Mouse (Mus musculus): ENCODE measurements at regions not wholly inside any gene's neighbourhood (a gene's known extent, or its start where the extent isn't known, plus 50 kb on each side); places are given as distances from the start of the nearest gene placed in this dataset.

DNA sequence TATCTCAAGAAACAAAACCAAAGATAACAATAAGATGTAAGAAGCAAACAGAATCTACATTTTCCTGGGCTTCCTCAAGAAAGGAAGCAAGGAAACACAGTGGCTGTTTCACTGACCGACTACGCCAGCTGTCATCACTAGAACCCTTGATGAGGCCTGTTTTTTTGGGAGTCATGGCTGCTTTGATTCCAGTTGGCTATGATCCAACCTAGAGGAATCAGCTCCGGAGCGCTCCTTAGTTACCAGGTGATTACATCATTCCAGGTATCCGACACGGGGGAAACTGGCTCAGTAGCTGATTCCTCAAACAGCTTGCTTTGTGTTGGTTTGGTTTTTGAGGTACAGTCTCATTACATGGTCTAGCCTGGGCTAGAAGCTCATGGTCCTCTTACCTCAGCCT lies 84.1 kb upstream of the Galnt15 start:
- no peak for DNase-seq (ENCODE audit: low spot score)

DNA sequence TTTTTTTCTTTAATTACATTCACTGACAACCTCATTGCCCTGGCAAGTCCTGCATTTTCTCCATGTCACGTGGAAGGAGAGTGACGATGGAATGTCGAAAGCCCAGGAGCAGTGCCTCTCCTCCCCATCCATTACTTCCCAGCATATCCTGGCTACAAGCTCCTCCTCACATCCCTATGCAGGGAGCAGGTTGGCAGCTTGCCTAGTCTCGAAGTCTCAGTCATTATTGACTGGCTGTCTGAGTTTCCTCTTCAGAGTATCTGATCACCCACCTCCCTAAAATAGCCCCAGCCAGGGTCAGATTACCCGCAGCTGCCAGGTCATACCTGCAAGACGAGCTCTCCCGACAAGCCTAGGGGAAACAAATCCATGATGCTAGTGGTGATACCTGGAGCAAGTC lies 83.7 kb upstream of the Galnt15 start:
- DNase-seq (ENCODE audit: low spot score): peak; percentile 62

- DNase-seq (ENCODE audit: low spot score): no peak
Measured at GRCm38 (mm10) chr14:31946032-31946431, 82.8 kb upstream of the Galnt15 start.

GRCm38 (mm10) chr14:31947246-31947645 lies 81.5 kb upstream of the Galnt15 start:
- DNase-seq (ENCODE audit: low spot score): no peak

- DNase-seq (ENCODE audit: low spot score): no peak
Measured at GRCm38 (mm10) chr14:31951894-31952293, 76.9 kb upstream of the Galnt15 start.

DNA sequence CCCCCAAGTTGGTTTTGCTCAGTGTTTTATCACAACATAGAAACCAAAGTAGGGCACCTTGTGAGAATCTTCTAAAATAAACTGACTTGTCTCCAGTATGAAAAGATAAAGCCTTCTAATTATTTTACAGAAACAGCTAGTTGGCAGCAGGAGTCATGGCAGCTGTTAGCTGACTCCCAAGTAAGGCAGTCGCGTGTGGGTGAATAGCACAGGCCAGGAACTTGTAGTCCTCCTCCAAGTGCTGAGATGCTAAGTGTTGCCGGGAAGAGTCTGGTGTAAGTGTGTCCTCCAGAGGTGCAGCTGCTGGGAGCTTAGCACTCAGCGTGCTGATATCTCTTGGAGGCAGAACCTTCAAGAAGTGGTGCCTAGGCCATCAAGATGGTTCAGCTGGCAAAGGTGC lies 75.0 kb upstream of the Galnt15 start:
- DNase-seq (ENCODE audit: low spot score): no peak

- peak; percentile 91 for DNase-seq (ENCODE audit: low spot score)
Measured at GRCm38 (mm10) chr14:31954945-31955344, 73.8 kb upstream of the Galnt15 start.

DNA sequence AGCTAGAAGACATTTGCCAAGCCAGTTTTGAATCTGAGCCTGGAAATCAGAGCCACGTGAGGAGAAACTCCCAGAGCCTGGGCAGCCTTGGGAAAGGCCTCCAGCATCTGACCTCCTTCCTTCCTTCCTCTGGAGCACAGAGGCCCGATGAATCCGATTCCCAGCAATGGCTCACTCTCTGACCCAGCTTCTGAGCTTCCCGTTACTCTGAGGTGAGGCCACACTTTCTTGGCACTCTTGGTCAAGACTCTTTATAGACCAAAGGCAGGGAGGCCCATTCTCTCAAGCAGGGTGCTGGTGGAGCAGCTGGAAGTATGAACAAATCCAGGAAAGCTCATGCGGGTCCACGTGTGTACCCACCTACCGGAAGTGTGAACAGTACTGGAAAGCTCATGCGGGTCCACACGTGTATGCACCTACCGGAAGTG lies 71.6 kb upstream of the Galnt15 start:
- peak; percentile 60 for DNase-seq (ENCODE audit: low spot score)

DNA sequence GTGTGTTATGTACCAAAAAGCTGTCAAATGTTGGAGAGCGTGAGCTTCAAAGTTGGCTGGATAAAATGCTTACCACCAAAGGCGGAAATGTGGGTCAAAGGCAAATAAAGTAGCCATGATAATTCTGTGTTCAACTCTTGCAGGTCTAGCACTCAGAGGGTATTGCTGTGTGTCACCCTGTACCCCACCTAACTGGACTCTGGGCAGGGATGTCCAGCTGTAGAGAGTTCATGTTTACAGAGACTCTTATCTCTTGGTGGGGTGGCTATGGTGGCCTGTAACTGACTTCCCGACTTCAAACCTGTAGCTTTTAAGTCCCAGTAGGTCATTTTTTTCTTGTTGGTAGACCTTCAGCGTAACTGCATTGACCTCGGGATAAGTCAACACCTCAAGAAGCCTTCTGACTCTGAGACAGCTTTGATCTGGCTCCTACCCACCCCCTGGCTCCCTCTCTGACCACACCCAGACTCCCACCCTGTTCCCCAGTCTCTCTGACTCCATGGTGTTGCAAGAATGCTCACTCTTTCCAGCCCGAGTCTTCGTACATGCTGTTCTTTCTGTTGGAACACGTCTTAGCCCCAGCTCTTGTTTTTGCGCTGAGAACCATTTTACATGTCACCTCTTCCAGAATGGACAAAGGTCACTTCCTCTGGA lies 68.5 kb upstream of the Galnt15 start:
- peak; percentile 73 for DNase-seq (ENCODE audit: low spot score)

GRCm38 (mm10) chr14:31961442-31961841 lies 67.3 kb upstream of the Galnt15 start:
- peak; percentile 72 for DNase-seq (ENCODE audit: low spot score)

DNA sequence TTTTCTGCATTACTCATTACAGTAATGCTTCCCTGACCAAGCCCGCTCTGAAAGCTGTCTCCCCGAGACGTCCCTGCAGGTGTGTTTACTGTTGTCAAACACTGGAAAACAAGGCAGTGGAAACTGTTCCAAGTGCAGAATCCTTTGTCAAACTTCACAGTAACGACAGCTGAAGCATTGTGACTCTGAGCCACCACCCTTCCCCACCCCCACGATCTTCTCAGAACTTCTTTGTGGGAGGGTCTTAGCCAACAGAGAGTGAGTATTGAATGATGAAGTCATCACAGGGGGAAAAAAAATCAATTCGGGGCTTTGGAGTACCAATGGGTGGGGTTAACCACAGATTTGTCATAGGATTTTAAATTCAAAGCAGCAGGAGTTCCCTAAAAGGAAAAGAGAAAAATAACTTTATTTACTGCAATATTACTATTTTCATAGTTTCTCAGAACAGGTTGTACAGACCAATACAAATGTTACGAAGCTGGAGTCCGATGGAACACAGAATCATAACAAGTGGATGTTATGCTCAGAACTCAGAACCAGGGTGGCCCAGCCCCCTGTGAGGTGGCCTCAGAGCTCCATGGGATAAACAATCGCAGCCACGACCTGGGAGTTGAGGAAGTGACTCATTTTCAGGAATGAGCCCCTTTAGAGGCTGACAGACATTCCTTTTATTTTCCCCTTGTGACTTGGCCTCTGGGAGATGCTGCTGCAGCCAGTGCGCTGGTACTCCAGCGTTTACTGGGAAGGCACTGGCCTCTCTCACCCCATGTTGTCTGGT lies 65.5 kb upstream of the Galnt15 start:
- peak; percentile 59 for DNase-seq (ENCODE audit: low spot score)

- no peak for DNase-seq (ENCODE audit: low spot score)
Measured at GRCm38 (mm10) chr14:31964076-31964475, 64.7 kb upstream of the Galnt15 start.

DNA sequence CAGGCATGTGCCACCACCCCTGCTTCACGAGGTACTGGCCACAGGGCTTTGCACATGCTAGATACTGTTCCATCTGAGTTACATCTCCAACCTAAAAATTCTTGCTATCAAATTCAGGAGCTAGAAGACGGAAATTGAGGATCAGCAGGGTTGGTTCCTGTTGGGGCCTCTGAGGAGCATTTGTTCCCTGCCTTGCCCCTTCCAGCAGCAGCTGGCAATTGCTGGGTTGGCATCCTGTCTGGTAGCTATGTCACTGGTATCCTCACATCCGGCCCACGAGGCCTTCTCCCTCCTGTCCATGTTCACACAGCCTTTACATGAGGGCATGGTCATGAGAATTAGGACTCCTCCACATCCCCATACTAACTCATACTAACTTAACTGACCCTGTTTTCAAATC lies 64.0 kb upstream of the Galnt15 start:
- DNase-seq (ENCODE audit: low spot score): no peak

- no peak for DNase-seq (ENCODE audit: low spot score)
Measured at GRCm38 (mm10) chr14:31969531-31969930, 59.3 kb upstream of the Galnt15 start.

DNA sequence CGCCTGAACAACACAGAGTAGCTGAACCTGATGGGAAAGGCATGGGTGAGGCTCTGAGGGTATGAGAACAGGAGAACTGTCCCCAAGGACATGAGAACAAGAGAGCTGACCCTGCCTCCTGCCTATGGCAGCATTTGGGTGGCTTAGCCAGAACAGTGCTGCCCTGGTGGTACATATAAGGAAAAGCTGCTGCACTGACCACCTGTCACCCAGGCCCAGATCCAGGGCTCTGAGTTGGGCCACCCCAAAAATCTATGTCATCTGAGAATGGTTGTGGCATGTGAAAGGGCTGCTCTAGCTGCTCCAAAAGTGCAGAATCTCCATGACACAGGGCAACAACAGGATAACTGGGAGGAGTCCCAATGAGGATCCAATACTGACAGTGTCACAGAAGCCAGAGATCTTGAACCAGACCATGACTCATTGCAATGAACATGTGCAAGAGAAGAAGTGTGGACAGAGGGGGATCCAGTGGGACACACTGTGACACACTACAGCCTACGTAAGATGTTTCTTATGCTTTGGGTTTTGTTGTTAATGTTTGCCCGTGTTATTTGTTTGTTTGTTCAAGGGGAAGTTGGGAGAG lies 58.5 kb upstream of the Galnt15 start:
- DNase-seq (ENCODE audit: low spot score): no peak

DNA sequence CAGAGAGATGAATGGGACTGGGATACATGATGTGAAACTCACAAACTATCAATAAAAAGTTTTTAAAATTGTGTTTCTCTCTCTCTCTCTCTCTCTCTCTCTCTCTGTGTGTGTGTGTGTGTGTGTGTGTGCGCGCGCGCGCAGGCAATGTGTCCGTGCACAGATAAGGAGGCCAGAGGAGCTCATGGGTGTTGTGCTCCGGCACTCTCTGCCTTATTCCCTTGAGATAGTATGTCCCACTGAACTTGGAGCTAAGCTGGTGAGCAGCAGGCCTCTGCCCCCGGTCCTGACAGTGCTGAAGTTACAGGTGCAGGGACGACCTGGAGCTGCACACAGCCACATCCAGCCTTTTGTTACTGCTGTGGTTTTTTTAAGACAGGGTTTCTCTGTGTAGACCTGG lies 57.9 kb upstream of the Galnt15 start:
- DNase-seq (ENCODE audit: low spot score): no peak

DNA sequence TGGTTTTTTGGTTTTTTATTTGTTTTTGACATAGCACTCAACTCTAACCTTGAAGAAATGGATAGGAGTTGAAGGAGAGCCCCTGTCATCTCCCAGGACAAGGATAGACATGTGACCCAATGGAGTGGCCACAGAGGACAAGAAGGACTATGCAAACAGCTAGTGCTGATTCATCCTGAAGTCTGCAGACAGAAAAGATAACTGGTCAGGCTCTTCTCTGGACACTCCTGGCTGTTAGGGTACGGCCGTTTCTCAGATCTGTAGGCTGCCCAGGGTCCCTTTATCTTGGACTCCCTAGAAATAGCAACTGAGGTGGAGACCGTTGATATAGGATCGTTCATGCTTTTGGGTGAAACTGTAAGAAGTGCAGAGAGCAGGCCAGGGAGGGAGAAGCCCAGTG lies 55.1 kb upstream of the Galnt15 start:
- no peak for DNase-seq (ENCODE audit: low spot score)

- DNase-seq (ENCODE audit: low spot score): peak; percentile 61
Measured at GRCm38 (mm10) chr14:31978196-31978595, 50.6 kb upstream of the Galnt15 start.

DNA sequence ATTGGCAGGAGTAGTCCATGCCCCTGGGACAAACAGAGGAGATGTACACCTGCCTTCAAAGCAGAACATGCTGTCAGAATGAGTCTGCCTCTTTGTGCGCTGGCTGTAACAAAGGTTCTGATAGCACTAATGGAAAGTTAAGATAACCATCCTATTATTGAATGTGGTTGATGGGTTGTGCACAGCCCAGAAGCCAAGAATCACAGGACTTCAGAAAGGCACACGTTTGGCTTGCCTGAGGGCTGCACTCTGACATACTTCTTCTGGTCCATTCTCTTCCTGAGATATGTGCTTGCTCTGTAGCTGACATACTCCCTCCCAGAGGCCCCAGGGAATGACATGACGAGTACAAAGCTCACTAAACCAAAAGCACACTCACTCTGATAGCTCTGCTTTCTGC lies 50.1 kb upstream of the Galnt15 start:
- DNase-seq (ENCODE audit: low spot score): no peak
